Mouse (Mus musculus) large intestine, adult 2 months (tissue): ENCODE measurements around the gene Tnfaip8l3. TPM values are rescaled to one million over a fixed set of nuclear protein-coding genes. Genes with fewer than 3 reads are reported as not detected.

Source experiments
- DNase-seq: peaks from one replicate; pipeline ENCODE4 v3.0.0-alpha.2; 2012; ENCODE audit warnings: low read depth, low spot score
- WGBS: fragments of 180-500 bp; shearing (Covaris S2); methylation state at CpG from one replicate; pipeline ENCODE4 v1.1.7; 2018; 5-methylcytosine and 5-hydroxymethylcytosine counted together
- polyA plus RNA-seq: library from polyadenylated mRNA; depleted of rRNA; stranded (reverse); fragments of >200 nt; gene quantifications from 2 replicates; pipeline ENCODE4 v1.2.3, GENCODE M21; 2012; rRNA removed

Tnfaip8l3 gene
- 3.0 and 5.1 TPM in 2 replicates for polyA plus RNA-seq

DNA sequence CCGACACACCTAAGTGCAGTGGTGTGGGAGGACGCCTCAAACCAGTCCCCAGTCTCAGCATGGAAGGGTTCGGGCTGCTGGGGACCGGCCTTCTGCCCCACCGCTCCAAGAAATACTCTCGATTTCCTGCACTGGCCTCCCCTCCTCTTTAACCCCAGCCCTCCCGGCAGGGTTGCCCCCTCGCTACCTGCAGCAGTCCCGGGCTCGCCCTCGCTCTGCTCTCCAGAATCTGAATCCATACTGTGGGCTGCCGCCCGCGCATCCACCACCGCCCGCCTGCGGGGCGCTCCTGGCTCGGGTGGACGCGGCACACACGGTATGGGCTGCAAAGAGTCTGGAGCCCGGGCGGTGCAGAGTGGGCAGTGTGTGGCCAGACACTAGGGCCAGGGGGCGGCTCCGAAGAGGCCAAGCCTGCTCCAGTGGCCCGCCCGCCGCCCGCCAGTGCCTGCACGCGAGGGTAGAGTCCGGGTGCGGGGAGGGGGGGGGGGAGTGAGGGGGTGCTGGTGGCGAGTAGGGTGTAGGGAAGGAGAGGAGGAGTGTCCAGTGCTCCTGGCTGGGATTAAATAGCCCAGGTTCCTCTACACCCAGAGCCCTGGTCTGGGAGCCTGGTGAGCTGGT is at the start of gene Tnfaip8l3:
Tnfaip8l3 (minus strand) TSS at position 357 of the 618 bp plus-strand sequence.
- DNase-seq: no peak
- under 1% methylated on average over 35 of the region's 35 CpGs for whole genome bisulfite sequencing

DNA sequence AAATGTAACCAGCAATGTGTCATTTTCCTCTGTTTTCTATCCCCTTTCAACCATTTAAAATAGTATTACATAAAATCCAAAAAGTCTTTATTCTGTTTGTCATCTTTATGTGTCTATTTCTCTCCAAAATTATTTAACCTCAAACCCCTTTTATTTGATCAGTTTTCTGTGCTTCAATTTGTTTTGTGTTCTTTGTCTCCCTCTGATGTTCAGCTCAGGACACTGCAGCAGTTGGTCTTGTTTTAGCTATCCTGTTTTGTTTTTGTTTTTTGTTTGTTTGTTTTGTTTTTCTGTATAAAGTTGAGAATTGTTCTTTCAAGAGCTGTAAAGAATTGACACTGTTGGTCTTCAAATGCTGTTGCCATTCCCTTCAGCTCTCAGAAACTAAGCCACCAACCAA is 44.5 kb upstream of the Tnfaip8l3 start:
- no peak for DNase-seq

DNA sequence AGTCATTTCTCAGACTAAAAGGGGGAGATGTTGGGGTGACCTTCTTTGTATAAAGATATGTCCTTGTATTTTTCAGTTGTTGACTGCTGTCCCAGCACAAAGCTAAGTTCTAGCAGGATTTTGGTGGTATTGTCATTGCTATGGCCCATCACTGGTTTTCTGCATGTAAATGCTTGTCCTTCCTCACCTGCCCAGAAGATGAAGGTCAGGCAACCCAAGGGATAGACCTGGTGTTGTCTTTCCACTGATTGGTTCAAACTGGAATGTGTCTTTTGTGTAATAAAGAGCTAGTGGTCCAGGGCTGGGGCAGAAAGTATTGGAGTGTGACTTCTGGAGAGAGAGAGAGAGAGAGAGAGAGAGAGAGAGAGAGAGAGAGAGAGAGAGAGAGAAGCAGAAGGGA is 30.4 kb upstream of the Tnfaip8l3 start:
- DNase-seq: no peak

DNA sequence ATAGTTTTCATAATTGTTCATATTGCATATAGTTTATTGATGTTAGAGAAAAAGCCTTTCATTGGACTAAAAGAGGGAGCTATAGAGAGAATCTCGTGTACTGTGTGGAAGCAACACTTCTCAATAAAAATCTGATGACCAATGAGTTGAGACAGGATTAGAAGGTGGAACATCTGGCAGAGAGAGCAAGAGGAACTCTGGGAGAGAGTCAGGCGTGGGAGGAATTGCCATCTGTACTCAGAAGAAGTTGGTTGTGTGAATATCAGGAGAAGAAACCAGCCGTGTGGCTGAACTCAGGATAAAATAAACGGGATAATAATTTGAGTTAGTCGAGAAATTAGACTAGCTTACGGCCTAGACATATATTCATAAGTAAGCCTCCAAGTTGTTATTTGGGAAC is 28.9 kb upstream of the Tnfaip8l3 start:
- no peak for DNase-seq
- 76% methylated on average over 6 of the region's 6 CpGs for WGBS

DNA sequence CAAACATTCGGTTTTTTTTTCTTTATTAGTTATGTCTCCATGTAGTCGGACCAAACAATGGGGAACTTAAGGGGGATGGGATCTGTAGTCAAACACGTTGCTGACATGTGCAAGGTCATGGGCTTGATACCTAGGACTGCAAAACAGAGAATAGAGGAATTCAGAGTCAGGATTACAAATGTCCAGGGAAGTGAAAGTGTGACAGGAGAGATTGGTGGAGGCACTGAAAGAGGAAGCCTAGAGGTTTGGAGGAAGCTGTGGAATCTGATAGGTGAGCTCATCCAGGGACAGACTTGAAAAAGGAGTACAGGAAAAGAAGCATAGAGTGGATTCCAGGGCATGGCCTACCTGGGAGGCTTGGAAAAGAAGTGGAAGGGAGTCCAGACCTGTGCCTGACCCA is 16.1 kb upstream of the Tnfaip8l3 start:
- 57% methylated on average over 3 of the region's 3 CpGs for WGBS
- no peak for DNase-seq

DNA sequence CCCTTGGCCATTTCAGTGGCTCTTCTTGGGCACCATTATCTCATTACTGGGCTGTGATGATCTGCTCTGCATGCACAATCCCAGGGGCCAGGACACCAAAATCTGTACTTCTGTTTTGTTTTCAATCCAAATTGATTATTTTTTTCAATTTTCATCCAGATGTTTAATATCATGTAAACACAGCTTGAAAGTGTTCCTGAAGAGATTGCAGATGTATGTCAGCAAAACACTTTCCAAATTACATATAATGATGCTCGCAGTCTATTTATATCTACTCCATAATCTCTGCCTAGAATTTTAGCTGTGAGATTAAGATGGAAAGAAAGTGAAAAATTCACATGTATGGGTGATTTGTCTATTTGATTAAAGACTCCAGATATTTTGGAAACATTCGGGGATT is 9.6 kb upstream of the Tnfaip8l3 start:
- 67% methylated on average over 2 of the region's 2 CpGs for WGBS
- no peak for DNase-seq

DNA sequence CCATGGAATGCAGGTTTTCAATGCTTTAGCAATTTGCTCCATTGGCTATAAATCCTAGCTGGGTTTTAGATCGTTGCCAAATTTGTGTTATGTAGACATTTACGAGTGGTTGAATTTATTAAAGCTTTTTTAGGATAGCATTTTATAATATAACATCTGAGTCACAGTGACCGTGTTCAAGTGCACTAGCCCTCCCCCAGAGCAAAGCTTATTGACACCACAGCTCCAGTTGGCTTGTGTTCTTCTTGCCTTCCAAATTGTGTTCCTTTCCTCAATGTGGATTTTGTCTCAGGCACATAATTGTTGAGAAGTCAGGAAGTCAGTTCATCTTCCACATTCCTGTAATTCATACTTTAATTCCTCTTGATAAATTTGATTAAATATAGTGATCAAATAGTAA is 6.7 kb upstream of the Tnfaip8l3 start:
- WGBS: 47% methylated on average over 3 of the region's 3 CpGs
- DNase-seq: no peak

DNA sequence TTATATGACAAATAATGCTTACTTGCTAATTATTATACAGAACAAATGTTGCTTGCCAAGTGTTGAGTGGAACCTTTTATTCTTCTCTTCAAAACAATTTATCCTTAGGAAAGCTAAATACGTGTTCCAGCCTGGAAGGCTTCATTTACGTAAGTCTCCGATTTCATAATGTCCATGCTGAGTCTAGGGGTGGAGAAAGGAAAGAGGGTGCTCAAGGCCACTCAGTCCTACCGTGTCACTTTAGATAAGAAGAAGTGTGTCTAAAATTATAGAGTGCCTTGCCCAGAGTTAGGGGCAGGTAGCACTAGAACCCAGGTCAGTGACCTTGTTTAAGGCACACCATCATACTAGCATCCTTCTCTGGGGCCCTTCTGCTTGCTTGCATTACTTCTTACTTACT is 5.5 kb upstream of the Tnfaip8l3 start:
- DNase-seq: no peak
- WGBS: 67% methylated on average over 4 of the region's 4 CpGs

DNA sequence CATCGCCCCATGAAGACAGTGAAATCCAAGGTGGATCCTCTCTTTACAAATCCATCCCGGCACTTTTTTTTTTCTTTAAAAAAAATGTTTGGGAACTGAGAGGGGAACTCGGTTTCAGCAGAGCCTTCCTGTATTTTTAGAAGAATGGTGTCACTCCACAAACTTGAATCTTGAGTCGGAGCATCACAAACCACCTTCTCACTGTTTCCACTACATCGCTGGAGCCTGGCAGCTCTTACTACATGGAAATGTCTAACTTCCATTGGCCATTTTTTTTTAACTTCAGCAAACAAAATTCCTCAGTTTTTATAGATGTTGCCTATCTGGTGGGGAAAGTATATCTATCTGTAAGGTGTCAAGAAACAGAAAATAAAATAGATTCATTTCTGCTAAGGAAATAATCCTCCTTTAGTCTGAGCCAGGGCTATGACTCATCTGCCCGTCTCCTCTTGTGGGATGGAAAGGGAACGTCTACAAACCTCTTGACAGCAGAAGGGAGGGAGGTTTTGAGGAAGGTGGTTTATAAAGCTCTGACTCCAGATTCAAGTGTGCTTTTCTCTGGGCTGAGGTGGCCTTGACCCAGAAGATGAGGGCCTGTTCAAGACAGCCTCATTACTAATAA is 3.4 kb upstream of the Tnfaip8l3 start:
- 57% methylated on average over 7 of the region's 7 CpGs for WGBS
- no peak for DNase-seq

DNA sequence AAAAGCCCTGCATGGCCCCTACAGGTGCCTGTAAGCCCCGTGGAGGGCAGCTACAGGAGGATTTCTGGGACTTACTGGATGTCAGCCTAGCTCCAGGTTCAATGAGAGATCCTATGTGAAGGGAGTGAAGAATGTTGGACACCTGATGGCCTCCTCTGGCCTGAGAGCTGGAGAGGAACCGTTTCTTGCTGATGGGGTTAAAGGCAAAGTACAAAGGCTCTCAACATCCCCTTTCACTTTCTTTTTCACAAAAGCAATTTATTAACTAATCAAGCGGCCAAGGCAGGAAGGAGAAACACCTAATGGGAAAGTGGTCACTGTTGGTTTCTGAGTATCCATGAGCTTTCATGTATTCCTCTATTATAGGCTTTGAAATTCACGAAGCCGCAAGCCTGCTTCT is 1.0 kb upstream of the Tnfaip8l3 start:
- no peak for DNase-seq
- 39% methylated on average over 5 of the region's 5 CpGs for WGBS

DNA sequence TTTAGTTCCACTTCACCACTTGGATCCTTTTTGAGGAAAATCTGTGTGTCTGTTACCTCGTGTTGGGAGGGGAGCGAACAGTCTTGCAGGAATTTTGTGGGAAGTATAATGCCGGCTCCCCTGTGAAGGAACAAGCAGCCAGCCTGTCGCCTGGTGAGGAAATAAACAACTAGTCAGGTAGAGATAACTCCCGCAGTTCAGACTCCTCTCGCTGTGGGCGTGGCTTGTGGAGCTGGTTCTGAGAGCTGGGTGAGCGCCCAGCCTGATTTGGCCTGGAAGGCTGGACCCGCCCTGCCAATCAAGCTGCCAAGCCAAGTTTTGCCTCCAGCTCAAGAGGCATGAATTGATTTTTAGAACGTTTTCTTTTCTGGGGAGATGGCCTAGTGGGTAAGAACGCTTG is 589 bp upstream of the Tnfaip8l3 start:
- under 1% methylated on average over 11 of the region's 11 CpGs for WGBS
- peak; percentile 24 for DNase-seq

DNA sequence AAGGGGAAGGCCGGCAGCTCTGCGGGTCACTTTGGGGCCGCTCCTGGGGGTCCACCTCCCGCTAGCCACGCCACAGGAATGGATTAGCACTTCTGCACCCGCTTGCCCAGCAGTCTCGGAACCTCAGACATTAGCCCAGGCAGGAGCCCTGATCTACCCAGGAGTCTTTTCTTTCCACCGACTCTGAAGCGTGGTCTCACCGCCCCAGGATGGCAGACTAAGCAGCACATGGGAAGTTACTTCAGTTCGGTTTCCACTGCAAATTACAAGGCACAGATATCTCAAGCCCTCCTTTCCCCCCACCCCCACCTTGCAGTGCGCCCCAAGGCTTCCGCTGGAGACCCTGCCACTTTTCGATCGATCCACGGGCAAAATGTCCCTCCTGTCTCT is 551 bp downstream of the Tnfaip8l3 start:
- no peak for DNase-seq
- 8% methylated on average over 16 of the region's 16 CpGs for WGBS

DNA sequence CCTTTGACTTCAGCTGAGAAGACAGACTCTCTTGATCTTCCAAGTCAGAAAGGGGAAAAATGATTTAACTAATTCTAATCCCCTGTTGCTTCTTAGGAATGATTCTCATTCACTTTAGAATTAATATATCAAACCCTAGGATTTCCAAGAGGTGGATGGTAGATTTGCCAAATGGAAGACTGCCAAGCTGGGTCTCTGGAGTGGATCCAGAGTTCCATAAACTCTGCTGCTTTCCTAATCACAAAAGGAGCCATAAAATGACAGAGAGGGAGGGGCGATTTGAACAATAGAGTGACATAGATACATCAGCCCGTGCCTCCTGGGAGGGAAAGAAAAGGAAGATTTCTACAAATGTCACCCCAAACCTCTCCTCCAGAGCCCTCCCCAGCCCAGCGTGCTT is 3.4 kb downstream of the Tnfaip8l3 start:
- no peak for DNase-seq
- WGBS: 31% methylated on average over 3 of the region's 3 CpGs

DNA sequence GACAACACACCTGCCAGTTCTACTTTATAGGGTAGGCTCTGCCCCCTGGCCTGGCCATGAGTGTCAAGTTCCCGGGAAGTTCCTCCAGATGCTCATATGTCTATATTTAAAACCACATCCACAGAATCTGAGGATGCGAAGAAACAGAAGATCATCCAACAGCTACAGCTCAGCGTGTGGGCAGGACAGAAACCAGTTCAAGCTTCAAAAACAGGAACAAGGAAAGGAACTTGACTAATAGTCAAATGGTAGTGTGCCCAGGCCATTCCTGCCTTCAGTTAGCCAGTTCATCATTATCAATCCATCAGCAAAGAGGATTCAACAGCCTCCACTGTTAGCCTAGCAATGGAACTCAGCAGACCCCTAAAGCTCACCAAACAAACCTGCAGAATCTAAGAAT is 4.5 kb downstream of the Tnfaip8l3 start:
- WGBS: 71% methylated on average over 3 of the region's 3 CpGs
- DNase-seq: no peak

DNA sequence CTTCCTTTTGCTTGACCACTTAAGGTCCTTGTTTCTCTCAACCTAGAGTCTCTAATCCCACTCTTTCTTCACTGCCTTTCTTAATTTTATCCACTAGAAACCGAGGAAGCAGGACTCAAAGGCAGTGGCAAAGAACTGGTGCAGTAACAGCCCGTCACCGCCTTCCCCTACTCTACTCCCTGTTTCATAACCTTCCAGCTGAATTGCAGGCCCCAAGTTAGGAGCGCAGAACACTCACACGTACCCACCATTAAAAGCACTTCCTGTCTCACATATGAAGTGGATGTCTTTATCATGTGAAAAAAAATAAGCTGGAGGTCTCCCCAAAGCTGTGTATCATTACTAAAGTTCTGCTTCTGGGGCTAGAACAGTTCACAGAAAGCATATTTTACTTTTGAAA is 6.5 kb downstream of the Tnfaip8l3 start:
- no peak for DNase-seq
- WGBS: 69% methylated on average over 5 of the region's 5 CpGs

DNA sequence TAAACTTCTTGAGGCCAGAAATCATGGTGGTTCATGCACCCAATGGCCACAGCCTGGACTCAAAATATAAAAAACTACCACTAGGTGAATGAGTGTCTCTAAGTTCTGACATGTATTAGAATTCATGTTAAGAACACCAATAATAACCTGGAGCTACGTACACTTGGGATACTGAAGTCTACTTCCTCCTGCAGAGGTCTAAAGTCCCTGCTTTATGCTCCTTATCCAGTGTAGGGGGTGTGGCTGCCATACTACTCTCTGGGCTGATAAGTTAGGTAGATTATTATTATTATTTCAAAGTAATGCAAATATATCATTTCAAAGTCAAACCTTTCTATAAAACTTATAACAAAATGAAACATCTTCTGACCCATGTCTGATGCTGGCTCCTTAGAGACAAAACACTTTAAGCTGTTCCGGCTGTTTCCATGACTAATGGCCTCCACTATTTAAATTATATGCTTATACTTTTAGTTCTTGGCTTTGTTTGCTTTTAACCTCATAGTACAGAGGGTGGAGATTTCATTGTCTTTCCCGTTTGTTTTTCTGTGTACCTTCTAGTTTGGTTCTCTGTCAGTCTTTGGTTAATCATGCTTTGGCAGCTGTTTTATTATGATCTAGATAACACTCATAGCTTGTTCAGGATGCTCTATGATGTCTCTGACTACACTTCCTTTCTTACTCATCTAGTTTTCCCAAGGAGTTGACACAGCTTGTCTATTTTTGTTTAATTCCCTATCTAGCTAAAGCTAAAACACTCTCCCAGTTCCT is 16.7 kb downstream of the Tnfaip8l3 start:
- WGBS: 49% methylated on average over 3 of the region's 3 CpGs
- DNase-seq: no peak

DNA sequence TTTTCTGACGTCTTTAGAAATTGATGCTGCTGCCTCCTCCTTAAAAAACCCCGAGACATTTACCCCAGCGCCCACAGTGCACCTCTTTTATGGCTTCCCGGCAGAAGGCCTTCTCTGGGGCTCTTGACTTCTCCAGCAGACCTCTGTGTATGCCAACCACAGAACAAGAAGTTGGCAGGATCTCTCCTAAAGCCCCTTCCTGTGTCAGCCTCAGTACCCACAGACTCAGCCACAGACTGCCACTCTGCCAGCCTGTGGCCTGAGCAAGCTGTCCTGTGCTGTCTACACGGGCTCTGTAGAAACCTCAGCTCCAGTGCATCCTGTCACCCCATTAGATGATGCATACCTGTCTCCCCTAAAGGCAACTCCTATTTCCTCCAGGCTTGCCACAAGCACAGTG is 19.2 kb downstream of the Tnfaip8l3 start:
- DNase-seq: no peak
- WGBS: 63% methylated on average over 5 of the region's 5 CpGs

DNA sequence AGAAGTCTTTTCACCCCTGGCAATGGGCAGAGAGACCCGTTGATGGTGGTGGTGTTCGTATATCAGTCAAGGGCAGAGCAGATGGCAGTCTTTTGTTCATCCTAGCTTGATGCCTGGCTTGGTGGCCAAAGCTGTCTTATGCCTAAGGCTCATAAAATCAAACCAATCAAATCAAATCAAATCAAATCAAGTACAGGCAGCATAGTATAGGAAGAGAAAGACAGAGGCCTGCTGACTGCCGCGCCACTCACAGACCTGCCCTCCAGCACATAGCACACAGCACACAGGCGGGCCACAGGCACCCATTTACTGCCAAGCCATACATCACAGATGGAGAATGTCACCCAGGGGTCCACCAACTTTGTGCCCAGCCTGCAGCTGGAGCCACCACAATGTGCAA is 25.1 kb downstream of the Tnfaip8l3 start:
- 92% methylated on average over 5 of the region's 5 CpGs for WGBS
- no peak for DNase-seq

DNA sequence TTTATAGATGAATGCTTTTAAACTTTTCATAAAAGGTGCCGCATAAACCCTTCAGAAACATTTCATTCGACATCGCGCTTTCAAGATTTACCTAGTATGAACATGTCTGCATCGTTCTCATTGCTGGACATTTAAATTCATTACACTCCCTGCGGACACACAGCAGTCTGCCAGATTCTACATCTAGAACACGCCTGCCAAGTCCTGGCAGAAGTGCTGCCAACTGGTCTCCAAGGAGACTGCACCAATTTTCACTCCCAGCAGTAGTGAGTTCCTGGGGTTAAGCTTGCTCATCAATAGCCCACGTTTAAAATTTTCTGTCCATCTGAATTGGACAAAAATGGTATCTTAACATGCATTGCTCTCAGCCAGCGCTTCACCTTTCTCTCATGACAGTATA is 30.5 kb downstream of the Tnfaip8l3 start:
- no peak for DNase-seq
- 72% methylated on average over 9 of the region's 9 CpGs for WGBS

DNA sequence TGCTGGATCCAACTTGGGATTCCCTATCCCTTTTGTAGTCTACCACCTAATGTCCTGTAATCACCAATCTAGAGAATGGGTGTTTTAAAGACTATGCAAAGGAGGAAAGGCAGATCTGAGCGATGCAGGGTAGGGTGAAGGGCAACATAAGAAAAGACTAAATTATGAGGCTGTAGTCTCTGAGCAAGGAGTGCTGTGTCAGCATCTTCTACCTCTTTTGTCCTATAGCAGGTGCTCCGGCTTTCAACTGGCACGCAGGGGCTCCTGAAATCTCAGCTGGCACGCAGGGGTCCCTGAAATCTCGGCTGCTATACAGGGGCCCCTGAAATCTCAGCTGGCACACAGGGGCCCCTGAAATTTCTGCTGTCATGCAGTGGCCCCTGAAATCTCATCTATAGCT is 33.5 kb downstream of the Tnfaip8l3 start:
- 88% methylated on average over 5 of the region's 5 CpGs for WGBS
- no peak for DNase-seq

DNA sequence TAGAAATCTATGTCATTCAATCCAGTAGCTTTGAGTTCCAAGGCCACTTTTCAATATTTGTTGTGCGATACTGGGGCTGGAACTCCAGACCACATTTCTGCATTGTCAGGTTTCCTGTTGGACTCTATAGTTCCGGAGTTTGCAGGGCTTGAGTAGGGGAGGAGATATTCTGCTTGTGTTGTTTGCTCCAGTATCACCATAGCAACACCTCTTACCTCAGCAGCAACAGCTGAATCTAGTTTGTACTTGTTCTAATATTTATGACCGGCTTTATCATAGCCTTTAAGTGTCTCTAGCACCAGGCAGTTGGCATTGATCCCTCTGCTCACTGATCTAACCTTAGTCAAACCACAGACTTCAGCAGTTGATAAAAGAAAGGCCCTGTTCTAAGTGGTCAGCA is 45.4 kb downstream of the Tnfaip8l3 start:
- DNase-seq: no peak
- WGBS: 62% methylated on average over 3 of the region's 3 CpGs
